Mouse (Mus musculus): ENCODE measurements around the gene Slc13a2. TPM values are rescaled to one million over a fixed set of nuclear protein-coding genes. Genes with fewer than 3 reads are reported as not detected.

Slc13a2 gene
- polyA plus RNA-seq, 1 experiment from 2014 or later, result 0.12 TPM

Other genes starting within 250 kb of the Slc13a2 start
- gene Nek8, start 245.5 kb downstream of the Slc13a2 start, polyA plus RNA-seq (2015; fragmentation: Nextera tagmentation; extraction: Ambion mirVana), result 19.2 and 20.3 TPM in 2 replicates
- 20.2 and 22.9 TPM in 2 replicates for gene Tlcd1, start 245.5 kb downstream of the Slc13a2 start, polyA plus RNA-seq (2015; fragmentation: Nextera tagmentation; extraction: Ambion mirVana)
- gene Rpl23a, start 238.6 kb downstream of the Slc13a2 start, polyA plus RNA-seq (2015; fragmentation: Nextera tagmentation; extraction: Ambion mirVana), result 1,297 and 1,378 TPM in 2 replicates
- gene Rab34, start 233.8 kb downstream of the Slc13a2 start, polyA plus RNA-seq (2015; fragmentation: Nextera tagmentation; extraction: Ambion mirVana), result 141 and 147 TPM in 2 replicates
- 4.4 and 4.7 TPM in 2 replicates for gene Proca1, start 228.8 kb downstream of the Slc13a2 start, polyA plus RNA-seq (2015; fragmentation: Nextera tagmentation; extraction: Ambion mirVana)
- gene Sdf2, start 176.5 kb downstream of the Slc13a2 start, polyA plus RNA-seq (2015; fragmentation: Nextera tagmentation; extraction: Ambion mirVana), result 79.9 and 84.1 TPM in 2 replicates
- gene Supt6, start 176.2 kb downstream of the Slc13a2 start, polyA plus RNA-seq (2015; fragmentation: Nextera tagmentation; extraction: Ambion mirVana), result 23.7 and 25.5 TPM in 2 replicates
- 71.1 and 75.9 TPM in 2 replicates for gene 2610507B11Rik, start 160.5 kb downstream of the Slc13a2 start, polyA plus RNA-seq (2015; fragmentation: Nextera tagmentation; extraction: Ambion mirVana)
- 0.10 and 0.25 TPM in 2 replicates for gene BC030499, start 131.4 kb downstream of the Slc13a2 start, polyA plus RNA-seq (2015; fragmentation: Nextera tagmentation; extraction: Ambion mirVana)
- 44.8 and 49.9 TPM in 2 replicates for gene Spag5, start 120.7 kb downstream of the Slc13a2 start, polyA plus RNA-seq (2015; fragmentation: Nextera tagmentation; extraction: Ambion mirVana)
- gene Aldoc, start 99.2 kb downstream of the Slc13a2 start, polyA plus RNA-seq (2015; fragmentation: Nextera tagmentation; extraction: Ambion mirVana), result 7.7 and 8.1 TPM in 2 replicates
- 75.5 and 78.5 TPM in 2 replicates for gene Pigs, start 93.8 kb downstream of the Slc13a2 start, polyA plus RNA-seq (2015; fragmentation: Nextera tagmentation; extraction: Ambion mirVana)
- gene Unc119, start 78.7 kb downstream of the Slc13a2 start, polyA plus RNA-seq (2015; fragmentation: Nextera tagmentation; extraction: Ambion mirVana), result 33.4 and 35.7 TPM in 2 replicates
- gene Foxn1, start 35.7 kb downstream of the Slc13a2 start, polyA plus RNA-seq (2015; fragmentation: Nextera tagmentation; extraction: Ambion mirVana), result 0.35 and 1.9 TPM in 2 replicates
- 11.7 and 12.0 TPM in 2 replicates for gene Slc46a1, start 43.5 kb upstream of the Slc13a2 start, polyA plus RNA-seq (2015; fragmentation: Nextera tagmentation; extraction: Ambion mirVana)
- gene Sarm1, start 75.5 kb upstream of the Slc13a2 start, polyA plus RNA-seq (2015; fragmentation: Nextera tagmentation; extraction: Ambion mirVana), result 0.91 and 0.96 TPM in 2 replicates
- gene Vtn, start 76.9 kb upstream of the Slc13a2 start, polyA plus RNA-seq (2015; fragmentation: Nextera tagmentation; extraction: Ambion mirVana), result 1.2 and 10.2 TPM in 2 replicates
- not detected in 2 replicates for gene Sebox, start 81.2 kb upstream of the Slc13a2 start, polyA plus RNA-seq (2015; fragmentation: Nextera tagmentation; extraction: Ambion mirVana)
- 44.4 and 48.3 TPM in 2 replicates for gene Tmem199, start 90.0 kb upstream of the Slc13a2 start, polyA plus RNA-seq (2015; fragmentation: Nextera tagmentation; extraction: Ambion mirVana)
- 158 TPM in 2 replicates for gene Poldip2, start 90.0 kb upstream of the Slc13a2 start, polyA plus RNA-seq (2015; fragmentation: Nextera tagmentation; extraction: Ambion mirVana)
- 83.0 and 83.1 TPM in 2 replicates for gene Tnfaip1, start 114.1 kb upstream of the Slc13a2 start, polyA plus RNA-seq (2015; fragmentation: Nextera tagmentation; extraction: Ambion mirVana)
- 134 and 137 TPM in 2 replicates for gene Ift20, start 114.1 kb upstream of the Slc13a2 start, polyA plus RNA-seq (2015; fragmentation: Nextera tagmentation; extraction: Ambion mirVana)
- 73.2 and 79.5 TPM in 2 replicates for gene Tmem97, start 128.6 kb upstream of the Slc13a2 start, polyA plus RNA-seq (2015; fragmentation: Nextera tagmentation; extraction: Ambion mirVana)